Mouse (Mus musculus): ENCODE results near the gene Diaph3.

DNA sequence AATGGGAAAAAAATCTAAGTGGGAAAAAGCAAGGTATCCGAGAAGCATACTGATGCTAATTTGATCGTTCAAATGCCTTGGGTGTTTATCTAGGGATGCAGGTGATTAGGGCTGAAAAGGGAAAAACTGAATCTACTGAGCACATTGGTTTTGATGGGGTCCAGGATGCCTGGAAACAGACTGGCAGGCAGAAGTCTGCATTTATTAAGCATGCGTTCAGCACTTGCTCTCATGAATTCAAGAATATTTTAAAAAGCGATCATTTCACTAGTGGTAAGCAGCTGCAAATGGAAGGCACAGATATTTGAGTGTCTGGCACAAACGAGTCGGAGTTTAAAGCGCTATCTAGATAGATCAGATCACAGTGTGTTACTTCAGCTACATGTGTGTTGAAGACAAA, 390.7 kb downstream of the Diaph3 start:
- TF ChIP-seq CTCF (IDR thresholded peaks at IDR 0.05; ENCODE audit: extremely low read depth, insufficient read depth, insufficient read length, insufficient replicate concordance) (no peak), POLR2A (IDR thresholded peaks at IDR 0.05; ENCODE audit: low read depth, low read length) (no peak)
